Mouse (Mus musculus): ENCODE data around the gene Rps10. TPM values are rescaled to one million over a fixed set of nuclear protein-coding genes. Genes with fewer than 3 reads are reported as not detected.

The Rps10 gene
- polyA plus RNA-seq, 1 experiment from 2014 or later = 879 TPM

DNA sequence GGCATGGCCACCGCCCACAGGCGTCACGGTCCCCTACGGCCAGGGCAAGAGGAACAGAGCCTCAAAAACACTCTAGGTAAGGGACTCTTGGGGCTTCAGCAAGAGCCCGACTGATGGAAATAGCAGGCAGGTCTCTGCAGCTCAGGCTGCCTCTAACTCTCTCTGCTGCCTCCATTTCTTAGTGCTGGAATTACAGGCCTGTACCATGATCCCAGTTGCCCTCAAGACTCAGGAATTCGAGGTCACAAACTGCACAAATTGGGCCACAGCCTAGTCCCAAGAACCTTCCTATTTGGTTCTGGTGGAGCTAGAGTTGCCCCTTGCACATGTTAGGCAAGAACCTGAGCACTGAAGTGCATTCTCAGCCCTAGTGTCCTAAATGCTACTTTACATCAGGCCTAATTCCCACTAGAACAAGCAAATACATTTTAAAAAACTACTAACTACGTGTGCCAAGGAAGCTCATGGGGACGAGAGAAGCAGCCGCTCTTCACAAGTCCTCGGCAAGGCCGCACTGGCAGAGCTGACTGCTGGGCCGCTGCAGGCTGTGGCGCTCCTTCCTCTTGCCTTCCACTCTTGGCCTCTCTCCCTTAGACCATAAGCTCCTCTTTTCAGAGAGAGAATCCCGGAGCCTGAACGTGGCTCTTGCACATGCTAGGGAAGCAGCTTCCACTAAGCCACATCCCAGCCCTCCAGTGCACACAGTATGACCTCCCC, 40.7 kb downstream of the Rps10 start:
- Histone ChIP-seq H3K36me3 (ENCODE audit: control insufficient read depth, insufficient read depth, low read length) (peaks cover 6% of the 10 kb centered on the region; the same call in 1 of the 2 replicates), H3K27ac (replicated peaks) (no peak overlapping the region), H3K27me3 (ENCODE audit: control insufficient read depth, insufficient read depth, low read length) (no peaks in the 10 kb centered on the region), H3K9ac (ENCODE audit: low read length) (no peak overlapping the region), H3K4me2 (replicated peaks; ENCODE audit: low read depth) (no peak overlapping the region), H3K4me1 (replicated peaks; ENCODE audit: control insufficient read depth, insufficient read depth) (no peaks in the 10 kb centered on the region), H3K4me3 (ENCODE audit: low read depth, low read length) (no peak overlapping the region), H3K9me3 (ENCODE audit: control insufficient read depth, low read length) (no peaks in the 10 kb centered on the region)
- TF ChIP-seq EP300 (optimal IDR thresholded peaks at IDR 0.05) (no peak), CTCF (IDR thresholded peaks at IDR 0.05; ENCODE audit: low read depth) (no peak)
- WGBS = 81% methylated on average over 15 of the region's 15 CpGs
- ATAC-seq (ENCODE audit: low FRiP score, low TSS enrichment) = no peak
- DNase-seq (ENCODE audit: low spot score) = no peak

DNA sequence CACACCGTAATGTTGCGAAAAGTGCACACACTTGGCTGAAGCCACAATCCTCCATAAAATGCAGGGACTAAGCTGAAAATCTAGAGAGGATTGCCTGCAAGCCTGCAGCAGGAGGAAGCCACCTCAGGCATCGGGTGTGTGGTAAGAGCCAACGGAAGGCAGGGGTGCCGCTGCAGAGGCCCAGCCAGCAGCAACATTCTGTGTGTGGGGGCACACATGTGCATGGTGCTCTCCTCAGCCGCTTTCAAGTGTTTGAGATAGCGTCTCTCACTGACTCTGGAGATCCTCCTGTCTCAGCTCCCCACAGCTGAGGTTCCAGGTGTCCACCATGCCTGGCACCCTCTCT, 43.9 kb downstream of the Rps10 start:
- Histone ChIP-seq H3K4me2 (replicated peaks; ENCODE audit: low read depth) (no peak overlapping the region), H3K4me3 (ENCODE audit: low read depth, low read length) (no peak overlapping the region), H3K9ac (ENCODE audit: low read length) (no peak overlapping the region), H3K9me3 (ENCODE audit: control insufficient read depth, low read length) (no peaks in the 10 kb centered on the region), H3K27me3 (ENCODE audit: control insufficient read depth, insufficient read depth, low read length) (no peaks in the 10 kb centered on the region), H3K27ac (replicated peaks) (no peak overlapping the region), H3K36me3 (ENCODE audit: control insufficient read depth, insufficient read depth, low read length) (peaks cover 6% of the 10 kb centered on the region; the same call in 1 of the 2 replicates), H3K4me1 (replicated peaks; ENCODE audit: control insufficient read depth, insufficient read depth) (no peaks in the 10 kb centered on the region)
- DNase-seq (ENCODE audit: low spot score) (no peak), ATAC-seq (ENCODE audit: low FRiP score, low TSS enrichment) (no peak)
- TF ChIP-seq EP300 (optimal IDR thresholded peaks at IDR 0.05) (no peak), CTCF (IDR thresholded peaks at IDR 0.05; ENCODE audit: low read depth) (no peak)
- WGBS = 99% methylated on average over 7 of the region's 7 CpGs

DNA sequence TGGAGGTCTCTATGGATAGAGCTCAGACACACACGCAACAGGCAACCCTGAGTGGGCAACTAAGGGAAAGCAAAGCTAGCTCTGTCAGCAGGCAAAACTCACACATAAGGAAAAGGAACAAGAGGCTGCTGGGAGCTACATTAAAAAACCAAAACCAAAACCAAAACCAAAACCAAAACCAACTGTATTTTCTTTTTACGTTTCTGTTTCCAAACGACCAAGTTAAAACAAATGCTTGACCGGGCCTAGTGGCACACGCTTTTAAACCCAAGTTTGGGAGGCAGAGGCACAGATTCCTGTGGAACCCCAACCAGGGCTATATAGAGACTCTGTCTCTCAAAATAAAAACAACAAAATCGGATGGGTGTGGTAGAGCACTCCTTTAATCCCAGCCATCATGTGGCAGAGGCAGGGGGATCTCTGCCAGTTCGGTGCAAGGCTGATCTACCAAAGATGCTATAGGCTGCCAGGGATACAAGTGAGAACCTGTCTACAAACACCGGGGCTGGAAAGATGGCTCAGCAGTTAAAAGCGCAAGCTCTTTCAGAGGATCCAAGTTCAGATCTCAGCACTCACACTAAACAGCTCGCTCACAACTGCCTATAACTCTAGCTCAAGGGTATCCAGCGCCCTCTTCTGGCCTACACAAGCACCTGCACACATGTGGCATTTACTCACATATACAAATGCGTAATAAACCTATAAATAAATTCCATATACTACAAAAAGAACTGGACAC, 44.5 kb downstream of the Rps10 start:
- DNase-seq (ENCODE audit: low spot score) = no peak
- 85% methylated on average over 12 of the region's 12 CpGs for WGBS
- TF ChIP-seq EP300 (optimal IDR thresholded peaks at IDR 0.05) (no peak), CTCF (IDR thresholded peaks at IDR 0.05; ENCODE audit: low read depth) (peak; percentile 54)

DNA sequence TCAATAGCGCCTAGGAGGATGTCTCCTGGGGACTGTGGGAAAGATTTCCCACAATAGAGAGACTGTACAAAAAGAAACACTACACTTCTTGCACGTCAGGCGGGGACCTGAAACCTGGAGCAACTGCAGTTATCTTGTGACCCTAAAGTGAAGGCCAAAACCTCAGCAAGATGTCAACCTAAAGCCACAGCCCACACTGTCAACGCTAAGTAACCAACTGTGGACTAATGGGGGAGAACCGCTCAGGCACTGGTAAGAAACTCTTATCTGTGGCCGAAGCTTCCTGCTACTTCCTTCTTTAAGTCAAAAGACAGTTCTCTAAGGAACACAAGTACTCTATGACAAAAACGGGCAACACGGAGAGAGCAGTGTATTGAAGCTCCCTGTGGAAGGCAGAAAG, 48.2 kb downstream of the Rps10 start:
- no peaks in the 10 kb centered on the region for H3K4me1 ChIP-seq (replicated peaks; ENCODE audit: control insufficient read depth, insufficient read depth)
- DNase-seq (ENCODE audit: low spot score) (no peak), ATAC-seq (ENCODE audit: low FRiP score, low TSS enrichment) (no peak)
- H3K4me2 ChIP-seq (replicated peaks; ENCODE audit: low read depth) = no peak overlapping the region
- H3K36me3 ChIP-seq (ENCODE audit: control insufficient read depth, insufficient read depth, low read length) = peaks cover 2% of the 10 kb centered on the region; the same call in 1 of the 2 replicates
- no peak overlapping the region for H3K4me3 ChIP-seq (ENCODE audit: low read depth, low read length)
- H3K9ac ChIP-seq (ENCODE audit: low read length) = no peak overlapping the region
- no peak overlapping the region for H3K27ac ChIP-seq (replicated peaks)
- no peaks in the 10 kb centered on the region for H3K9me3 ChIP-seq (ENCODE audit: control insufficient read depth, low read length)
- no peaks in the 10 kb centered on the region for H3K27me3 ChIP-seq (ENCODE audit: control insufficient read depth, insufficient read depth, low read length)
- 75% methylated on average over 8 of the region's 8 CpGs for WGBS
- TF ChIP-seq EP300 (optimal IDR thresholded peaks at IDR 0.05) (no peak), CTCF (IDR thresholded peaks at IDR 0.05; ENCODE audit: low read depth) (no peak)

More for the DNA sequence above, 44.5 kb downstream of the Rps10 start:
- Histone ChIP-seq H3K9me3 (ENCODE audit: control insufficient read depth, low read length) (no peaks in the 10 kb centered on the region), H3K9ac (ENCODE audit: low read length) (no peak overlapping the region), H3K4me1 (replicated peaks; ENCODE audit: control insufficient read depth, insufficient read depth) (no peaks in the 10 kb centered on the region), H3K36me3 (ENCODE audit: control insufficient read depth, insufficient read depth, low read length) (peaks cover 6% of the 10 kb centered on the region; the same call in 1 of the 2 replicates), H3K27me3 (ENCODE audit: control insufficient read depth, insufficient read depth, low read length) (no peaks in the 10 kb centered on the region), H3K4me3 (ENCODE audit: low read depth, low read length) (no peak overlapping the region), H3K27ac (replicated peaks) (no peak overlapping the region), H3K4me2 (replicated peaks; ENCODE audit: low read depth) (no peak overlapping the region)
- no peak for ATAC-seq (ENCODE audit: low FRiP score, low TSS enrichment)

DNA sequence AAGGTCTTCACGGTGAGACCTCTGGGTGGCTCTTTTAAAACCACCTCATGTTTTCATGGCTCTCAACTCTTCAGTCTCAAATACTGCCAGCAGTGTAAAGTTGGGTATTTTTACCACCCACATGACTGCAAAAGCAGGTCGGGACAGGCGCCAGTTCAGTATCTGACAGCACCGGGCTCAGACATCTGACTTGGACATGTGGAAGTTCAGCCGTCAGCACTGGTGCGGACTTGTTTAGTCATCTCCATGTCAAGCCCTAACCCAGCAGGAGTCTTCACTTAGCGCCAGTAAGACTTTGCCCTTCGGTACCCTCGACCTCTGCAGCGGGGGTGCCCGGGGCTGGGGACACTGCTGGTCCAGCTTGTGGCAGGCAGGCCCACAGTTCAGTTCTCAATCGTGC, 49.2 kb downstream of the Rps10 start:
- Histone ChIP-seq H3K4me3 (ENCODE audit: low read depth, low read length) (no peak overlapping the region), H3K4me2 (replicated peaks; ENCODE audit: low read depth) (no peak overlapping the region), H3K9ac (ENCODE audit: low read length) (no peak overlapping the region), H3K27me3 (ENCODE audit: control insufficient read depth, insufficient read depth, low read length) (no peaks in the 10 kb centered on the region), H3K27ac (replicated peaks) (no peak overlapping the region), H3K36me3 (ENCODE audit: control insufficient read depth, insufficient read depth, low read length) (peaks cover 2% of the 10 kb centered on the region; the same call in 1 of the 2 replicates), H3K4me1 (replicated peaks; ENCODE audit: control insufficient read depth, insufficient read depth) (no peaks in the 10 kb centered on the region), H3K9me3 (ENCODE audit: control insufficient read depth, low read length) (no peaks in the 10 kb centered on the region)
- TF ChIP-seq CTCF (IDR thresholded peaks at IDR 0.05; ENCODE audit: low read depth) (no peak), EP300 (optimal IDR thresholded peaks at IDR 0.05) (no peak)
- DNase-seq (ENCODE audit: low spot score) (no peak), ATAC-seq (ENCODE audit: low FRiP score, low TSS enrichment) (no peak)
- 72% methylated on average over 12 of the region's 12 CpGs for WGBS

DNA sequence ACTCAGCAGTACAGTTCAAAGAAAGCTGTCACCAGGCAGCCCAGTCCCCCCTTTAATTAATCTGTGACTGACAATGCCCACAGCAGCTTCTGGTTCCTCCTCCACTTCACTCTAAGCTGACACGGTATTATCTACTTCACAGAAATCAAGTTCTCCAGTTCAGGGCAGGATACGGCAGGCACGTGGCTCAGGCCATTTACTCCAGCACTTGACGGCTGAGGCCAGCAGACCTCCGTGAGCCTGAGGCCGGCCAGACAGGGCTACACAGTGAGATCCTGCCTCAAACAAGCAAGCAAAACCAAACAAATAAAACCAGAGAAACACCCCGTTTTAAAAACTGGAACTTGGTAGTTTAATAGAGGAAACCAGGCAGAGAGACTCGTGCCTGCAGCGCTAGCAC, 49.8 kb downstream of the Rps10 start:
- Histone ChIP-seq H3K27me3 (ENCODE audit: control insufficient read depth, insufficient read depth, low read length) (no peaks in the 10 kb centered on the region), H3K4me2 (replicated peaks; ENCODE audit: low read depth) (no peak overlapping the region), H3K36me3 (ENCODE audit: control insufficient read depth, insufficient read depth, low read length) (no peaks in the 10 kb centered on the region; the same call in 1 of the 2 replicates), H3K9me3 (ENCODE audit: control insufficient read depth, low read length) (no peaks in the 10 kb centered on the region), H3K4me1 (replicated peaks; ENCODE audit: control insufficient read depth, insufficient read depth) (no peaks in the 10 kb centered on the region), H3K9ac (ENCODE audit: low read length) (no peak overlapping the region), H3K4me3 (ENCODE audit: low read depth, low read length) (no peak overlapping the region), H3K27ac (replicated peaks) (no peak overlapping the region)
- WGBS = 45% methylated on average over 9 of the region's 9 CpGs
- no peak for TF ChIP-seq EP300 (optimal IDR thresholded peaks at IDR 0.05)
- TF ChIP-seq CTCF (IDR thresholded peaks at IDR 0.05; ENCODE audit: low read depth) = no peak
- no peak for DNase-seq (ENCODE audit: low spot score)
- no peak for ATAC-seq (ENCODE audit: low FRiP score, low TSS enrichment)

All from stomach, postnatal 0 days (tissue).